Mouse (Mus musculus): ENCODE measurements around the gene Irgm1. TPM values are rescaled to one million over a fixed set of nuclear protein-coding genes. Genes with fewer than 3 reads are reported as not detected.
"Not testable (repeated sequence)": the region's sequence is repeated elsewhere in the genome, so short reads cannot be mapped to it uniquely, and the experiment has no call there.

Gene Irgm1
- polyA plus RNA-seq, 1 experiment from 2014 or later = 6.7 TPM

DNA sequence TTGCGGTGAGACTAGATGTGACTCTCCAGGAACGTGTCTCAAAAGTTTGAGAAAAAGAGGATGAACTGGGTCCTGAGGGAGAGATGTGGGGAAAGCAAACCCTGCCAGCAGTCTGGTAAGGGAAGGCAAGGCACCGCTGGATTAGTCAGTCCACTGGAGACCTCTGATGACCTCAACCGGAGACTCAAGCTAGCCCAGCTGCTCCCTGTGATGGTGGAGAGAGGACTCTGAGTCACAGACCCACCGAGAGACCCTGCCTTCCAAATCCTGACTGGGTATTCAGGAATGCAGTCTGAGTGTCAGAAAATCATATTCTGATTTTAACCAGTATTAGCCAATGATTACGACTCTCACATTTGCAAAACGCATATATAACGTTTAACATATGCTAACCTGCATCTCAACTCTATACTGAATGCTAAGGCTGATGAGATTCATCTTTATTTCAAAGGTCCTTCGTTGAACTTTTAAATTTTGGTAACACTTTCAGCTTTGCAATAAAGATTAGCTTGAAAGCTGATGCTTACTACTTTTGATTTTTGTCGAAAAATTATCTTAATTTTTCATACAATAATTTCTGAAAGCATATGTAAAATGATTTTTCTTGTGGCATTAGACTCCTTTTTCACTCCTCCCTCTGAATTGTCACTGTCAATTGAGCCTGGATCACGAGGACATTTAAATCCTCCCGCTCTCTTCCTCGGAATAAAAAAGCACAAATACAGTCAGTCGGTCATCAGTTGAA, 48.5 kb downstream of the Irgm1 start:
- Histone ChIP-seq H3K4me3 (ENCODE audit: low read depth, low read length) (peak overlapping the region; percentile 40), H3K4me2 (peak overlapping the region; percentile 79), H3K9ac (peak overlapping the region; percentile 32; the same call in 1 of the 2 replicates), H3K27me3 (ENCODE audit: insufficient read depth, low read length) (peaks cover 11% of the 10 kb centered on the region; the same call in 1 of the 2 replicates), H3K27ac (ENCODE audit: low read depth) (no peak overlapping the region), H3K36me3 (ENCODE audit: insufficient read depth) (no peaks in the 10 kb centered on the region), H3K9me3 (ENCODE audit: low read depth, low read length) (no peaks in the 10 kb centered on the region), H3K4me1 (ENCODE audit: insufficient read depth) (no peaks in the 10 kb centered on the region)
- ATAC-seq (ENCODE audit: insufficient read depth) = no peak
- no peak for DNase-seq
- no peak for TF ChIP-seq CTCF (IDR thresholded peaks at IDR 0.05; ENCODE audit: low read depth)
- 31% methylated on average over 14 of the region's 14 CpGs for WGBS

DNA sequence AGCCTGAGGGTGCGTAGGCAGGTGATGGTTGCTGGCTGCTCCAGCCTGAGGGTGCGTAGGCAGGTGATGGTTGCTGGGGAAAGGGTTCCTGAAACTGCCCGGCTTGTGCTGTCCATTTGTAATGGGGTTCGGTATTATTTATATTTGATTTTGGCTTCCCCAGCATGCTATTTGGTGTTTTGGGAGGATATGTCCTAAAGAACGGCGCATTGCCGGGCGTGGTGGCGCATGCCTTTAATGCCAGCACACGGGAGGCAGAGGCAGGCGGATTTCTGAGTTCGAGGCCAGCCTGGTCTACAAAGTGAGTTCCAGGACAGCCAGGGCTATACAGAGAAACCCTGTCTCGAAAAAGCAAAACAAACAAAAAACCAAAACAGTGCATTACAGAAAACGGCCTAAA, 50.2 kb downstream of the Irgm1 start:
- DNase-seq; H3K4me2 ChIP-seq; H3K9ac ChIP-seq; H3K27ac ChIP-seq (ENCODE audit: low read depth); ATAC-seq (ENCODE audit: insufficient read depth); H3K4me1 ChIP-seq (ENCODE audit: insufficient read depth); H3K4me3 ChIP-seq (ENCODE audit: low read depth, low read length); H3K9me3 ChIP-seq (ENCODE audit: low read depth, low read length); H3K36me3 ChIP-seq (ENCODE audit: insufficient read depth): not testable (repeated sequence)
- 79% methylated on average over 14 of the region's 14 CpGs for WGBS
- H3K27me3 ChIP-seq (ENCODE audit: insufficient read depth, low read length) = peaks cover 11% of the 10 kb centered on the region; the same call in 1 of the 2 replicates

DNA sequence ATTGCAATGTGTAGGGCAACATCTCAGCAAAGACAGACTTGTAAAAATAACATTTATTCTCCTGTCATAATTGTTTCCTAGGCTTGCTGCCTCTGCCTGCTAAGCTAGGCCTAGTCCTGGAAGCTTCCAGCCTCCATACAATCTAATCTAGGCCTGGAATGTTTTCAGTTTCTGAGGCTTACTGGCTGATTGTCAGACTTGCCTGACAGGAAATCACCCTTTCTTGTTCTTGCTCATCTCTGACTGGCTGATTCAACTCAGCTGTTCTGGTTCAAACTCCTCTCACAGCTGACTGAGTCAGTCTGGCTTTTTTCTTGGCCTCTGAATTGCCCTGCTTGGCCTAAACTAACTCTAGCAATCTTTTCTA, 51.2 kb downstream of the Irgm1 start:
- Histone ChIP-seq H3K4me2 (no peak overlapping the region), H3K27me3 (ENCODE audit: insufficient read depth, low read length) (peaks cover 11% of the 10 kb centered on the region; the same call in 1 of the 2 replicates), H3K4me3 (ENCODE audit: low read depth, low read length) (no peak overlapping the region), H3K4me1 (ENCODE audit: insufficient read depth) (no peaks in the 10 kb centered on the region), H3K9me3 (ENCODE audit: low read depth, low read length) (no peaks in the 10 kb centered on the region), H3K36me3 (ENCODE audit: insufficient read depth) (peaks cover 6% of the 10 kb centered on the region; the same call in 1 of the 2 replicates), H3K27ac (ENCODE audit: low read depth) (no peak overlapping the region), H3K9ac (no peak overlapping the region)
- no peak for ATAC-seq (ENCODE audit: insufficient read depth)
- no peak for TF ChIP-seq CTCF (IDR thresholded peaks at IDR 0.05; ENCODE audit: low read depth)
- DNase-seq = no peak

DNA sequence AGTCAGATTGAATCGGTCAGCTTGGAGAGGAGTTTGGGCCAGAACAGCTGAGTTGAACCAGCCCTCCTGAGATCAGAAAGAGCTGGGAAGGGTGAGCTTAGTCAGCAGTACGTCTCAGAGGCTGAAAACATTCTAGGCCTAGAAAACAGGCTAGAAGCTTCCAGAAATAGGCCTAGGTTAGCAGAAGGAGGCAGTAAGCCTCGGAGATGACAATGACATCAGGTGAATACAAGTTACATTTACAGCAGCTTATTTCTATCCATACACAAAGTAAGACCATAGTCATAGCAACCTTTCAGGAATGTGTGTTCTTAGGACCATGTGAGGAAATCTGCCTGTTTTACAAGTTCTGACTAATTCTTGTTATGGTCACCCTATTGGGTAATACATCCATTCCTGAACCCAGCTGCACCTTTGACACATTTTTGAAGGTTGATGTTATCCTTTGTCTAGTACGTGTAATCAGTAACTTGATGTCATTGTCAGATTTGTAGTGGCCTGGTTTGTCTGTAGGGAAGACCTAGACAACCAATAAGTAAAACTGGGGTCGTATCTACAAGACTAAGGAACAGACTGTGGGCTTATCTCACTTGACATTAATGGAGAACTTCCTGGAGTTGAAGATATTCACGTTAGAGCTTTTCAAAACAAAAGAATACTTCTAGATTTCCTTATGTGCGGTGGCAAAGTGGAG, 51.7 kb downstream of the Irgm1 start:
- no peak for TF ChIP-seq CTCF (IDR thresholded peaks at IDR 0.05; ENCODE audit: low read depth)
- no peak overlapping the region for H3K4me2 ChIP-seq
- peaks cover 8% of the 10 kb centered on the region; the same call in 1 of the 2 replicates for H3K36me3 ChIP-seq (ENCODE audit: insufficient read depth)
- no peak overlapping the region for H3K9ac ChIP-seq
- no peak overlapping the region for H3K4me3 ChIP-seq (ENCODE audit: low read depth, low read length)
- ATAC-seq (ENCODE audit: insufficient read depth) = no peak
- H3K27ac ChIP-seq (ENCODE audit: low read depth) = no peak overlapping the region
- no peaks in the 10 kb centered on the region for H3K4me1 ChIP-seq (ENCODE audit: insufficient read depth)
- WGBS = 62% methylated on average over 7 of the region's 7 CpGs
- DNase-seq = no peak
- peaks cover 11% of the 10 kb centered on the region; the same call in 1 of the 2 replicates for H3K27me3 ChIP-seq (ENCODE audit: insufficient read depth, low read length)
- no peaks in the 10 kb centered on the region for H3K9me3 ChIP-seq (ENCODE audit: low read depth, low read length)

DNA sequence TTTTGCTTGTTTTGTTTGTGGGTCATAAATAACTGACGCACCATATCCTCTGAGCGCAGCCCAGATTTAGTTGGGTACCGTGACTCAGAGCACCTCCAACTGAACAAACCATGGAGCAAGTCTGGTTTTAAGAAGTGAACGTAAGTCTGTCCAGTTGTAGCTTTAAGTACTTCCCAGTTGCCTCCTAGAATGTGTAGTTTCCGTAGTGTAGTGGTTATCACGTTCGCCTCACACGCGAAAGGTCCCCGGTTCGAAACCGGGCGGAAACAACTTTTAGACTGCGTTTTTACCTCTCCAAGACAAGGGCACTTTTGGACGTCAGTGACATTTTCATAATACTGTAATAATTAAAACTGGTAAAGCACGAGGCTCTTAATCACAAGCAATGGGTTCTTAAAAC, 53.1 kb downstream of the Irgm1 start:
- Histone ChIP-seq H3K36me3 (ENCODE audit: insufficient read depth) (peaks cover 10% of the 10 kb centered on the region; the same call in 1 of the 2 replicates), H3K27me3 (ENCODE audit: insufficient read depth, low read length) (no peaks in the 10 kb centered on the region), H3K9me3 (ENCODE audit: low read depth, low read length) (no peaks in the 10 kb centered on the region), H3K4me2 (peak overlapping the region; percentile 68), H3K4me1 (ENCODE audit: insufficient read depth) (no peaks in the 10 kb centered on the region), H3K9ac (0 out of 2 replicates have a peak overlapping the region, but pooled peaks have one; percentile 74), H3K27ac (ENCODE audit: low read depth) (no peak overlapping the region), H3K4me3 (ENCODE audit: low read depth, low read length) (peak overlapping the region; percentile 74)
- no peak for TF ChIP-seq CTCF (IDR thresholded peaks at IDR 0.05; ENCODE audit: low read depth)
- peak; percentile 99 for DNase-seq
- ATAC-seq (ENCODE audit: insufficient read depth) = 0 out of 2 replicates have a peak, but pooled peaks have one; percentile 4
- 0% methylated on average over 16 of the region's 16 CpGs for WGBS

DNA sequence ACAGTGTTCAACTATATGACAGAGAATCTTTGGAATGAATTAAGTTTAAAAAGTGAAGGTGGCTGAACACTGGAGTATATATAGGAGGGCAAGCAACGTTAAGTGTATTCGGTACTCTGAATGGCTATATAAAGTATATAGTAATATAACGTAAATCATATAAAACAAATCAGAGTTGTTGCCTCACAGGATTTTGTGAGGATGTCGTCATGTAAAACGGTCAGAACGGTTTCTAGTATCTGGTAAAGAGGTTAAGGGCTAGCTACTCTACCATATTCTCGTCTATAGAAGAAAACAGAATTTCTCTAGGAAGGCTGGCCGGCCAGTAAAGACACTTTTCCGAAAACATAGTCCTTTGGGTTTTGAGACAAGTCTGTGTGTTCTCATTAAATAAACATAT, 53.7 kb downstream of the Irgm1 start:
- Histone ChIP-seq H3K4me3 (ENCODE audit: low read depth, low read length) (peak overlapping the region; percentile 74), H3K4me2 (peak overlapping the region; percentile 68), H3K9me3 (ENCODE audit: low read depth, low read length) (no peaks in the 10 kb centered on the region), H3K27me3 (ENCODE audit: insufficient read depth, low read length) (no peaks in the 10 kb centered on the region), H3K27ac (ENCODE audit: low read depth) (peak overlapping the region; percentile 95), H3K36me3 (ENCODE audit: insufficient read depth) (peaks cover 15% of the 10 kb centered on the region), H3K9ac (peak overlapping the region; percentile 74), H3K4me1 (ENCODE audit: insufficient read depth) (no peaks in the 10 kb centered on the region)
- no peak for TF ChIP-seq CTCF (IDR thresholded peaks at IDR 0.05; ENCODE audit: low read depth)
- no peak for DNase-seq
- ATAC-seq (ENCODE audit: insufficient read depth) = no peak
- WGBS = 3% methylated on average over 9 of the region's 9 CpGs

All from lung, embryonic 14.5 days (tissue).